In the genomic region with DNA sequence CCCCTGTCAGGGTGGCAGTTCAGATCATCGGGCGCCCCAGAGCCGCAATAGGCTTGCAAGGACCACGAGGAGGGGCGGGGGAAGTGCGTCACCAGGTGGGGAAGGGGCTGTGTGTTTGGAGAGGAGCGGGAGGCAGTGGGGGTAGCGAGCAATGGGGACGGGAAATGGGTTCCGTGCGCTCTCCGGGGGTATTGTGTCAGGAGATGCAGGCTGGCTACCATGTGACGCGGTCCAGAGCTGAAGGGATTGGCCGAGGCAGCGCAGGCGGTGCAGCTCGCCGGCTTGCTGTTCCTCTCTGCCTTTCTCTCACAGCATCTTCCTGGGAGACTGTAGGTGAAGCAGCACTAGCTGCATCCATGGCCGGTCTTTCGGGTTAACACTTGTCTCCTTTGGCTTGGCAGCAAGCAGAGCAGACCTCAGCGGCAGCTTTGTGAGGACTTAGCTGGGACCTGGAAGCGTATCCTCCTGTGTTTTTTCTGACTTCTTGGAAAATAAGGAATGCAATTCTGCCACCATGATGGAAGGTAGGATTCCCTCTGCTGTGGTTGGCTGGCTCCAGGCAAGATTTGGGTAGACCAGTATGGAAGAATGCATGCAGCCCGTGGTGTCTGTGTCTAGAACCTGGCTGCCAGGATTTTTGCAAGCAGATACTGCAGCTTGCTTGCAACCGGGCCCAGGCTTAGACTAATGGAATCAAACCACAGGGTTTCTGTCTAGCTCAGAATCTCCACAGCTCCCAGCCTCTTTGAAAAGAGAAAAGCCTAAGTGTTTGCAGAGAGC, we compare ENCODE assay signal across 8 mouse cellular contexts. TPM values are rescaled to one million over a fixed set of nuclear protein-coding genes. Genes with fewer than 3 reads are reported as not detected.
DNase-seq lines count a peak whose midpoint lies in the region; ATAC-seq and TF ChIP-seq lines count a peak whose summit lies in the region.

No protein-coding gene starts in this region.

- peaks cover 14% of the 10 kb centered on the region; the same call in 1 of the 2 replicates for H3K27me3 ChIP-seq in forebrain, embryonic 10.5 days (ENCODE audit: poor library complexity, severe bottlenecking)
- H3K27me3 ChIP-seq in heart, embryonic 14.5 days (ENCODE audit: control insufficient read depth, insufficient read depth, low read length) = no peaks in the 10 kb centered on the region
- H3K27me3 ChIP-seq in liver, adult 2 months (ENCODE audit: control insufficient read depth, insufficient read depth, low read length) = no peaks in the 10 kb centered on the region
- no peaks in the 10 kb centered on the region for H3K27me3 ChIP-seq in midbrain, postnatal 0 days (ENCODE audit: insufficient read depth, low read length)

- peak overlapping the region; percentile 75 for H3K4me3 ChIP-seq in forebrain, embryonic 10.5 days
- peak overlapping the region; percentile 56 to 57 for H3K4me3 ChIP-seq in heart, embryonic 14.5 days (ENCODE audit: control insufficient read depth in 1 of 2, insufficient read depth in 1 of 2, low read depth in 1 of 2, low read length in 2 of 2)
- peak overlapping the region; percentile 45; the same call in 1 of the 2 replicates for H3K4me3 ChIP-seq in liver, adult 2 months (ENCODE audit: insufficient read depth, low read depth, low read length)
- peak overlapping the region; percentile 53 for H3K4me3 ChIP-seq in midbrain, postnatal 0 days (ENCODE audit: low read depth, low read length)

- peak overlapping the region; percentile 99 for H3K4me2 ChIP-seq in heart, embryonic 14.5 days (ENCODE audit: low read length)
- H3K4me2 ChIP-seq in midbrain, postnatal 0 days (ENCODE audit: low read depth, low read length, poor library complexity, severe bottlenecking) = peak overlapping the region; percentile 90

- H3K36me3 ChIP-seq in forebrain, embryonic 10.5 days (replicated peaks) = no peaks in the 10 kb centered on the region
- H3K36me3 ChIP-seq in heart, embryonic 14.5 days (ENCODE audit: control insufficient read depth, insufficient read depth, low read length) = no peaks in the 10 kb centered on the region
- H3K36me3 ChIP-seq in liver, adult 2 months (ENCODE audit: control insufficient read depth, insufficient read depth, low read length) = no peaks in the 10 kb centered on the region
- H3K36me3 ChIP-seq in midbrain, postnatal 0 days (ENCODE audit: insufficient read depth, low read length) = no peaks in the 10 kb centered on the region

- H3K27ac ChIP-seq in forebrain, embryonic 10.5 days = peak overlapping the region; percentile 87
- H3K27ac ChIP-seq in heart, embryonic 14.5 days (replicated peaks in 1 of 2; ENCODE audit: control insufficient read depth in 1 of 2, insufficient read depth in 1 of 2, low read depth in 2 of 2, low read length in 2 of 2) = 0 out of 4 replicates have a peak overlapping the region, but pooled peaks of 1 of the 2 experiments have one; percentile 0
- H3K27ac ChIP-seq in liver, adult 2 months (replicated peaks; ENCODE audit: insufficient read depth, low read depth, low read length) = no peak overlapping the region
- peak overlapping the region; percentile 99 for H3K27ac ChIP-seq in midbrain, postnatal 0 days (ENCODE audit: low read depth, low read length)

- H3K9me3 ChIP-seq in forebrain, embryonic 10.5 days = no peaks in the 10 kb centered on the region
- H3K9me3 ChIP-seq in heart, embryonic 14.5 days (ENCODE audit: control insufficient read depth, low read length) = no peaks in the 10 kb centered on the region
- no peaks in the 10 kb centered on the region for H3K9me3 ChIP-seq in midbrain, postnatal 0 days (ENCODE audit: low read length)

- peak overlapping the region; percentile 74 for H3K9ac ChIP-seq in heart, embryonic 14.5 days (ENCODE audit: low read length)
- peak overlapping the region; percentile 12; the same call in 1 of the 2 replicates for H3K9ac ChIP-seq in liver, adult 2 months (ENCODE audit: low read depth, low read length)
- peak overlapping the region; percentile 89 for H3K9ac ChIP-seq in midbrain, postnatal 0 days (replicated peaks; ENCODE audit: low read length, poor library complexity, severe bottlenecking)

- ATAC-seq in heart, embryonic 14.5 days (ENCODE audit: insufficient number of reproducible peaks, insufficient read depth, low FRiP score, low read depth) = peak; percentile 56
- peak; percentile 97 for ATAC-seq in midbrain, postnatal 0 days (ENCODE audit: low FRiP score)

- no peak for TF ChIP-seq CTCF in liver, adult 2 months (IDR thresholded peaks at IDR 0.05; ENCODE audit: low read depth, low read length)
- TF ChIP-seq CTCF in midbrain, postnatal 0 days (IDR thresholded peaks at IDR 0.05) = no peak

- DNase-seq in CD4-positive, CD25-positive, alpha-beta regulatory T cell, adult 2 months (ENCODE audit: low read depth, low spot score) = peak; percentile 26
- peak; percentile 99 for DNase-seq in brain, adult 2 months (ENCODE audit: low read depth, low spot score)
- DNase-seq in forebrain, embryonic 10.5 days (ENCODE audit: extremely low spot score, low spot score) = peak; percentile 81
- peak; percentile 62 for DNase-seq in kidney, postnatal 10 days
- DNase-seq in liver, adult 2 months (ENCODE audit: extremely low read depth, low read depth, low spot score) = peak; percentile 4
- DNase-seq in midbrain, postnatal 0 days (ENCODE audit: low spot score) = peak; percentile 96
- DNase-seq in thymus, adult 18-20 months = peak; percentile 26 to 27

- WGBS in forebrain, embryonic 10.5 days = 1% methylated on average over 25 of the region's 25 CpGs
- 4% methylated on average over 25 of the region's 25 CpGs for WGBS in heart, embryonic 14.5 days
- 11% methylated on average over 25 of the region's 25 CpGs for WGBS in liver, adult 2 months
- WGBS in midbrain, postnatal 0 days = 1% methylated on average over 25 of the region's 25 CpGs

- H3K79me2 ChIP-seq in liver, adult 2 months (ENCODE audit: control insufficient read depth, insufficient read depth, low read length) = no peaks in the 10 kb centered on the region

- peaks cover 20% of the 10 kb centered on the region for H3K4me1 ChIP-seq in forebrain, embryonic 10.5 days
- peaks cover 0 to 7% of the 10 kb centered on the region in 2 experiments; a peak in 1 of 4 replicates for H3K4me1 ChIP-seq in heart, embryonic 14.5 days (ENCODE audit: control insufficient read depth in 2 of 2, insufficient read depth in 2 of 2, low read length in 2 of 2)
- peaks cover 3% of the 10 kb centered on the region; the same call in 1 of the 2 replicates for H3K4me1 ChIP-seq in liver, adult 2 months (ENCODE audit: control insufficient read depth, insufficient read depth, low read length)
- H3K4me1 ChIP-seq in midbrain, postnatal 0 days (ENCODE audit: insufficient read depth, low read length) = peaks cover 5% of the 10 kb centered on the region; the same call in 1 of the 2 replicates

- TF ChIP-seq POLR2A in liver, adult 2 months (IDR thresholded peaks at IDR 0.05; ENCODE audit: extremely low read depth, insufficient read depth, low read length) = no peak

RNA-seq across cellular contexts. Expression of a gene that starts 19.1 kb away (rescaled TPM):
- 7.5 and 8.3 TPM in 2 replicates for polyA plus RNA-seq in forebrain, embryonic 10.5 days (2016; fragmentation: Nextera tagmentation; extraction: Ambion mirVana)
- 0.67 and 0.92 TPM in 2 replicates for polyA plus RNA-seq in heart, embryonic 14.5 days (2014; fragmentation: Nextera tagmentation; extraction: Ambion mirVana)
- total RNA-seq in liver, adult 2 months (2014; rRNA removed) = 0.27 and 0.46 TPM in 2 replicates
- polyA plus RNA-seq in liver, adult 2 months (2012; rRNA removed) = 0.07 and 0.19 TPM in 2 replicates
- 51.4 and 62.6 TPM in 2 replicates for total RNA-seq in midbrain, postnatal 0 days (2014; rRNA removed)
- 58.7 and 78.0 TPM in 2 replicates for polyA plus RNA-seq in midbrain, postnatal 0 days (2015; fragmentation: Nextera tagmentation; extraction: Ambion mirVana)

Comparison
In these comparisons a context has a peak if more than half of its experiments do, and no peak if none do; other contexts are left out.
1. DNase-seq: peak in every context shown above with its lines; median percentile 99 in brain, adult 2 months; 96 in midbrain, postnatal 0 days; 81 in forebrain, embryonic 10.5 days; 62 in kidney, postnatal 10 days; 26 in thymus, adult 18-20 months; 26 in CD4-positive, CD25-positive, alpha-beta regulatory T cell, adult 2 months; 4 in liver, adult 2 months.
2. H3K9ac ChIP-seq: peak in every context shown above with its lines; median percentile 89 in midbrain, postnatal 0 days; 74 in heart, embryonic 14.5 days; 12 in liver, adult 2 months.